Mouse (Mus musculus) embryo, embryonic 9.5 days (tissue): Measurements from ENCODE around the gene Dtx3.
A peak's percentile ranks its signal among the peaks of the same experiment; 100 is the strongest.

ENCODE experiments used
- DNase-seq: peaks from one replicate; pipeline ENCODE4 v3.0.0-alpha.2; 2017; ENCODE audit errors: extremely low spot score

Dtx3 gene

DNA sequence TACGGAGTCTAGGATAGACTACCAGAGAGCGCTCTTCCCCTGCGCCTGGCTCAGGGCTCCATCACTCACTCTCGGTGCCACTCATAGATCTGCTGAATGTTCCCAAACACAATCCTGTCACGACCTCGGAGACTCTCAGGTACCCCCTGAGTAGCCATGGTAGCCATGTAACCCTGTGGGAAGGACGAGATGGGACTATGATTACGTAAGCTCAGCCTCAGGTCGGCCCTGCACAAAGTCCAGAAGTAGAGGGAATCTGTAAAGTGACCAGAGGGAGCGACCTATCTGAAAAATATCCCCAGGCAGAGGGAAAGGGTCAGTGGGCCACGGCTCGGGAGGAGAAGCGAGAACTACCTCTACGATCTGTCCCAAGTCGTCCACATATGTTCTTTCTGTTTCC is 10.0 kb downstream of the Dtx3 start:
- DNase-seq, result no peak

DNA sequence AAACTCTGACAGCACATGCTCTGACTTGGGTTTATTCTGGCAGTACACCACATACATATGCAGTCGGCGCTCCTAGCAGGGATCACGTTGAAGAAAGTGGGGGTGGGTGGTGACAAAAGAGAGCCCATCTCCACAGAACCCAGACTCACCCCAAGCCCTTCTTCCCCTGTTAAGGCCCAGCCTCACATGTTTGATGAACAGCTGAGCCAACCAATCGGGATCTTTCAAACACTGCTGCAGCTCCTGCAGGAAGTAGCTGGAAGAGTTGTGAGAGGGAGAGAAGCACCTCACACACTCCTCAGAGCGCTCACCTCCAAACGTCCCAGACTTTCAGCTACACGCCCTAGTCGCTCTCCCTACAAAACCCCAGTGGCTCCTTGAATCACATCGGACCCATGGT is 10.4 kb downstream of the Dtx3 start:
- DNase-seq, result no peak

DNA sequence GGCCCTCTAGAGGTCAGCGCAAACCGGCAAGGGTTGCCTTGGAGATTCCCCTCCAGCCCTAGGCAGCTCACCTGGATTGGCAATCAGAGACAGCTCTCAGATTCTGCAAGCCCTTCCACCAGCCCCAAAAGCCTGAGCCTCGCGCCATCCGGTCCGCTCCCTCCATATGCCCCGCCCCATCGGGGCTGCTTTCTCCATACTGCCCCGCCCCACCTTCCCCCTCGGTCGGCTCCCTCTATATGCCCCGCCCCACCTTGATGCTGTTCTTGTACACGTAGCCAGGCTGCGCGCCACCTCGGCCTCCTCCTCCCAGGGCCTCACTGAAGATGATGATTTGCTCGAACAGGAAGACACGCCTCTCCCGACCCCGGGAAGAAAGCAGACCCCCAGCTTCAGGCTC is 11.8 kb downstream of the Dtx3 start:
- peak; percentile 45 for DNase-seq

DNA sequence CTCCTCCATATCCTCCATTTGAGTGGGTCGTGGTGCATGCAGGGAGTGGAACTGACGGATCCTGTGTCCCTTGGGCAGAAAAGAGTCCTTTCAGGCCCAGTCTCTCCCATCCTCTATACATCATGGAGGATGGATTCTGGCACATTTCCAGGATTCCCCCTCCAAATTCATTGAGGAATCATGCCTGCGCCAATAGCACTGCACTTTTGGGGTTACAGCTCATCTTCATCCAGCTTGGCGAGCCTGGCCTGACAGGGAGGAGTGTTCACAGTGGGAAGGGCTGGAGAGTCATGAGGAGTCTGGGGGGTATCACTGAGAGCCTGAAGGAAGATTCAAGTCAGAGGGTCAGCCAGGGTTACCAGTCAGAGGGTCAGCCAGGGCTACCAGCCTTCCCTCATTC is 12.9 kb downstream of the Dtx3 start:
- DNase-seq, result no peak

DNA sequence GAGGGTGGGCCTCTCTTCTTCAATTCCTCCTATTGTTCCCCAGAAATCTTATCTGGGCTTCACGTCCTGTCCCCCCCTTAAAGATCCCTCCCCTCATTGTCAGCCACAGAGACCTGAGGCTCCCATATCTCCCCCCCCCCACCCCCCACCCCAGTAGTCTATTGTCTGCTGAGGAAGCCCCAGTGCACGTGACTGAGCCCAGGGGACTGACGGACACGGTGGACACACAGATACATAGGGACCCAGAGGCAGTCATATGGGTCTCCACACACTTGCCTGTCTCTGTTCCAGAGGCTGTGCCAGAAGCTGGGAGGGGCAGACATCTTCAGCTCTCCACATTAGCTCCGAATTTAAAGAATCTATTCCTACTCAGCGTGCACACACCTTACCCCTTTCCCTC is 14.0 kb downstream of the Dtx3 start:
- no peak for DNase-seq

DNA sequence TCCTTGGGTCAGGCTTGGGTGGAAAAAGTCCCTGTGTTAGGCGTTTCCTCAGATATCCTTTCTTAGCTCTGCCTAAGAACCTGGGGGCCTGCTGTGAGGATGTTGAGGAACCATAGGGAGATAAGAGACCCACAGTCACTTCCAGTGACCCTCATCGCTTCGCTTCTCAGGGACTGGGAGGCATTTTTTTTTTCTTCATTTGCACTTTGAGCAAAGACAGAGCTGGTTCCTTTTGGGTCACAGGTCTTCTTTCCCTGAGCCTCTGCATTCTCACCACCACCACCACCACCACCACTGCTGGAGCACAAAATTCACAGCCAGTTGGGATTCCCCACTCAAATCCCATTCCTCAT is 14.9 kb downstream of the Dtx3 start:
- DNase-seq, result no peak

DNA sequence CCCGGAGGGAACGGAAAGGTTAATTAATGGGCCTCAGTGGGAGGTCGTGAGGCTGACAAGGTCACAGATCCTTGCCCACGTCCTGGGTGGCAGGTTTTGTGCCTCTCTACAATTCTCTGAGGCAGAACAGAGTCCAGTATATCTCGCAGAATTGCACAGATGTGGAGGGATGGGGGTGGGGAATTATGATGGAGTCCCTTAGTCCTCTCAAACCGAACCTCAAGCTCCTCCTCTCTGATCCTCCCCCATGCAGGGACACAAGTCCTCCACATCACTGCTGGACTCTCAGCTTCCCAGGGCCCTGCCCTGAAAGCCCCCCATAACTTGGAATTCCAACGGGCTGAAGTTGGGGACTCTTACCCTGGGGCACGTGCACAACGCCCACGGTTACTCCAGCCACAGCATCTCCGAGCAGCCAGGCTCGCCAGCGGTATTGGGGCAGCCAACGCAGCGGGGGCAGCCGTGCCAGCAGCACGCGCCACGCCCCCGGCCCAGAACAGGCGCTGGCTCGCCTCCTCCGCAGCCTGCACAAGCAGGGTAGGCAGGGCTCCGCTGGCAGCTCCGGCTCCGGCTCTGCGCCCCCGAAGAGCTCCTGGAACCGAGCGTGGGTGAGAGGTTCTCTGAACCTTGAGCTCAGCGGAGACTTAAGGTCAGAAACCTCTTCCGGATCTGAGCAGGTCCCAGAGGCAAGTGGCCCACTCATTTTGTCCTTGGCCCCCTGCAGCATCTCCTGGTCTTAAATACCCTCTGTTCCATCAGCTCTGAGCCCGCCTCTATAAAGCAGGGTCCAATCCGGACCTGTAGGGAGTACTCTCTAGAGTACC is 15.4 kb downstream of the Dtx3 start, which contains the start of gene Slc26a10:
Gene Slc26a10 (minus strand): TSS at position 775 of the 824 bp plus-strand sequence.
- DNase-seq, result no peak

DNA sequence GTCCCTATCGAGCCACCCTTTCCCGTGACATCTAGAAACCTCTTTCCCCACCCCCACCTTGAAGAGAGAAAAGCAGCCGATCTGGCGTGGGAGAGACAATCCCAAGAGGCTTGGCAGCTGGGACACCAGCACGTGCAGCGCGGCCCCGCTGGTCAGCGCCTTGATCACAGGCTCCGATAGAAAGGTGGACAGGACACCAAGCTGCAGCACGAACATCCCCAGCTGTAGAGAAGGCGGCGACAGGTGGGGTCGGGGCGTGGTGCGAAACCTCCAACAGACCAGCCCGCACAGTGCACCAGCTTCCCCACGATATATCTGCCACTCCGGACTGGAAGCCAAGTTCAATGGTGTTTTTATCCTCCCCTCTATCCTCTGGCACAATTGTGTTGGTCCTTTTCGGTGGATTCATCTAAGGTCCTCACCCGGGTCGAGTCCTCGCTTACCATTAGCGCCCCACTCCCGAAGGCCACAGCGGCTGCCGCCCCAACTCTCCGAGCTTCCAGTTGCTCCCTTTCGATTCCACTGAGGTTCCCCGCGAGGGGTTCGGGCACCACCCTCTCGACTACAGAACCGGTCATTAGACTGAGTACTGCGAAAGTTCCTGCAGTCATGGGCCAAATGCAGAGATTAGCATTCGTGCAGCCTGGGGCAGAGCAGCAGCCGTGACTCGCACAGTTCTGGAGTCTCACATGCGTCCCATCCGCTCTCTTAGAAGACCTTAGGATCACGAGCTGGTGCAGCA is 17.1 kb downstream of the Dtx3 start:
- no peak for DNase-seq

DNA sequence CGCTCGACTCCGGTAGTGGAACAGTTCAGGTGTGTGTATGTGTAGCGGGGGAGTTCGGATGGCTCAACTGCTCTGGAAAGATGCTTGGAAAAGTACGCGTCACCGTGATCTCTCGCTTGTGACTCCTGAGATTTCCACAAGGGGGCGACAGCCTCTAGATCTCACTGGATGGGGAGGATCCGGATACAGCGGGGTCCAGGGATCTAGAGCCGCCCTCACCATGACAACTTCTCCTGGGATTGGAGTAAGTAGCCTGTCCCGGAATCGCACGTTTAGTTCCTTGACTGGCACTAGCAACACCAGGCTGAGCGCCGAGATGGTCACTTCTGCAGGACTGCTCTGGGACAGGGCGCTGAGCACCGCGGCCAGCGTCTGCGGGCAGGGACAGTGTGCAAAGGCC is 17.8 kb downstream of the Dtx3 start:
- DNase-seq, result peak; percentile 87

DNA sequence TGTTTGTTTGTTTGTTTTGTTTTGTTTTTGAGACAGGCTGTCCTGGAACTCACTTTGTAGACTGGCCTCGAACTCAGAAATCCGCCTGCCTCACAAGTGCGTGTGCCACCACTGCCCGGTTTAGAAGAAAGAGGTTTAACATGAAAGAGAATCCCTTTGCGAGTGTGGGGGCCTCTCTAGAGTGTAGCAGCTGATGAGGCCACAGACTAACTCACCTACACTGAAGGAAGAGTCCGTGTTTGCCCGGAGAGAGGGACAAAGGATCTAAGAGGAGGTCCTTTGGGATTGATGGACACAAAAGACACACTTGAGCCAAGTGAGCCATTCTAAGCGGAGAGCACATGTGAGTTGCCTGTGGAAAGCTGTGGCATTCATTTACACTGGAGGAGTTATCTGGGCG is 18.3 kb downstream of the Dtx3 start:
- DNase-seq, result no peak

DNA sequence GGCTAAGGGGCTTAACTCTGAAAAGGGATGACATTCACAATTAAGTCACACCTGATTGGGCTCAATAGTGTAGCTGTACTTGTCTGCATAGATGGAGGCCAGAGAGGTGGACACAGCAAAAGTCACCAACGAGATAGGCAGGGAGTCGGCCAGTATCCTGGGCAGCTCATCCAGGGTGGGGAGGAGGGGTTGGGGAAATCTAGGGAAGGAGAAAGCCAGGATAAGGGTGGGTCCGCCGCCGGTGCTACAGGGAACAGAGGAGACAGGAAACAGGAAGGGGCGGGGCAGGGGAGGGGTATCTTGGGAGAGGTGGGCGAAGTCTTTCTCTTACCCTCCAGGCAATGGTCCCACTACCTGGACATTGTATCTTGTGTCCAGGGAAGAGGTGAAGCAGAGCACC is 18.8 kb downstream of the Dtx3 start:
- DNase-seq, result no peak

DNA sequence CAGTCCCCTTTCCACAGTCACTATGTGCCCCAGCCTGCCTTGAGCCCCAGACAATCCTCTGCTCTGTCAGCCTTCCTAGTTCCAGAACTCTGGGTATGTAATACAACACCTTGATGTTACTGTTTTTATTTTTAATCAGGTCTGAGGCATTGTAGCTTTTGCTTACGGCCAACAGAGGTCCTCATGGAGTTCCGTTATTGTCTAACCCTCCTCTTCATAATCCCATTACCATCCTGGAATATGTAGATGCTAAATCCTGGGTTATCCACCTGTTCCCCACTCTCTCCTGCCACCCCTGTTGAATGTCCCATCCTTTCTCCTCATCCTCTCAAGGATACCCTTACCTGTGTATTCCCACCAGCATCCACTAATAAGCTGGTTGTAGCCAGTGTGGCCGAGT is 19.3 kb downstream of the Dtx3 start:
- DNase-seq, result no peak

DNA sequence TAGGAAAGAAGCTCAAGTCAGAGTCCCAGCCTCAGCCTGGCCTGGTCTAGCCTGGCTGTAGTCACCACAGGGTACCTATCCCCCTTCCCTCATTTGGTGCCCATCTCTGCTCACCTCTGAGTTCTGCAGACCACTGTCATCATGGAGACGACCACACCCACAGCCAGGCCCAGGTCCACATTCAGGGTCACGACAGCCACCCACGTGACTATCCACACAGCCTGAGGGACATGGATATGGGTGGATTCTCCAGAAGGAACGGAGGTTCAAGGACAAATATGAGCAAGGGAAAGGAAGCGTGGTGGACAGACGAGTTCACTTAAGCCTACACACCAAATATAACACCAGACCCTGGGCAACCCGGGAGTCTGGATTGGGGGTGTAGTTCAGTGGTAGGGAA is 21.4 kb downstream of the Dtx3 start:
- DNase-seq, result no peak

DNA sequence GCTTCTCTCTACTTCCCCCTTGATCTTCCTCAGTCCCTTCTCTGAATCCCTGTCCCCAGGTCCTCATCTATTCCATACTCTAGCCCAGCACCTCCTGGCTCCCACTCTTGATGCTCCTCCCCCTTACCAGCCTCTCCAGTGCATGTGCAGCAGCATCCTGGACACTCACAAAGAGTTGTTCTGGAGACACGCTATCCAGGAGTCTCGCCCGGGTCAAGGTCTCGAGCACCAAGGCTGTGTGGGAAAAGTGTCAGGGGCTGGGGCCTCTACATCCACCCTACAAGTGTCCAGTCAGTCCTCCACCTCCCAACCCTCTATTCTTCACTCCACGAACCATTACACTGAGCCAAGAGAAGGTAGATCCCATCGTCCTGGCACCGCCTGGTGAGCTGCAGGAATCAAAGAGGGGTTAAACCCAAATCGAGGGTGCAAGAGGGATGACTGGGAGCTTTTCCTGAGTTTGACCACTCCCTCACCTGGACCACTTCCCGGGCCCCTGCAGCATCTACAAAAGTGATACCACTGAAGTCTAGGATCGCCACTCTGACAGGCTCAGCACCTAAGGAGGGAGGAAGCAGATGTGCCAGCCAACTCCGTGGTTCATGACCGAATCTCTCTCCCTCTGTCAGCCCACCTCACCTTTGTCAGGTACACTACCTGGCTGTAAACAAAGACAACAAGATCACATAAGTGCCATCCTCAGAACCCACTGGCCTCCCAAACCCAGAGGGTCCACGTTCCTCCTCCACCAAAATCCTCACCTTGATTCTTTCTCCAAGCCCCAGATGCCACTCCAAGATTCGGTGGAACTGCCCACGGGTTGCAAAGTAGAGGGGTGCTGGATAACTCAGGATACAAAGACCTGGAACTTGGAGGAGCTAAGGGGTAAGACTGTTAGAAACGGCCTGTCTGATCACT is 22.1 kb downstream of the Dtx3 start:
- DNase-seq, result no peak

DNA sequence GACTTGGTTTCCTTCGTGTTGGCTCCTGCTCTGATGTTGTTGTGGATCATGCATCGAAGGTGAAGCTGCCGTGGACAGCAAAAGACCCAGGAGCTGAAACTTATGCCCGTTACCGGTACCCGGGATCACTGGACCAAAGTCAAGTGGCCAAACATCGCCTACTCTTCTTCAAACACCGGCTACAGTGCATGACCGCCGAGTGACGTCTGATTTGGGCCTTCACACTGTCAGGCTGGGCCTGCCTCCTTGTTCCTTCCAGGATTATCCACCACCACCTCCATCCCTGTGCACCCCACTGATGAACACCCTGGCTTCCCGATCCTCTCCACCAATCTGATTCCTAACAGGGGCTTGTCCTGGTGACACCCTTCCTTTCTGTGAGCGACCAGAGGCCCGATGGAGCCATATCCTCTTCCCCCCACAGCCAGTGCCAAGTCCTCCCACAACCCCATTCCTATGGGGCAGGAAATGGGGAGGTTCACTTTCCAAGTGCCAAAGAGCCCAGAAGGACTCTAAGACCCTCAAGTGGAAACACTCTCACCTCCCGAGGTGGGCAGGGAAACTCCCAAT is 23.8 kb downstream of the Dtx3 start:
- DNase-seq, result no peak

DNA sequence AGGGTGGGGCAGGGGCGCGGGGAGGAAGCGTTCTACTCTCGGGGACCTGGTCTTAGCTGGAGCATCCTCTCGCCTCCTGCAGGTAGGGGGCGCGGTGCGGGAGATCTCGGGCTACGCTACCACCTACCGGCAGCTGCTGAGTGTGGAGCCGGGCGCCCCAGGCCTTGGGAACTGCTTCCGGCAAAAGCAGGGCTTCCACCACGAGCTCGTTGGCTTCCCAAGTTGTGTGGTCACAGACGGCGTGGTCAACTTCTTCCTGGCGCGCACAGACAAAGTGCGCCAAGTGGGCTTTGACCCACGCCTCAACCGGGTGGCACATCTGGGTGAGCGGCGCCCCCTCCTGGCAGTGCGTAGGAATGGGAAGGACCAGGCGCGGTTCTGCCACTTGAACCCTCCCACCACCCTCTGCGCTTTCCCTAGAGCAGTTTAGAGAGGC is 24.7 kb downstream of the Dtx3 start:
- DNase-seq, result peak; percentile 83

DNA sequence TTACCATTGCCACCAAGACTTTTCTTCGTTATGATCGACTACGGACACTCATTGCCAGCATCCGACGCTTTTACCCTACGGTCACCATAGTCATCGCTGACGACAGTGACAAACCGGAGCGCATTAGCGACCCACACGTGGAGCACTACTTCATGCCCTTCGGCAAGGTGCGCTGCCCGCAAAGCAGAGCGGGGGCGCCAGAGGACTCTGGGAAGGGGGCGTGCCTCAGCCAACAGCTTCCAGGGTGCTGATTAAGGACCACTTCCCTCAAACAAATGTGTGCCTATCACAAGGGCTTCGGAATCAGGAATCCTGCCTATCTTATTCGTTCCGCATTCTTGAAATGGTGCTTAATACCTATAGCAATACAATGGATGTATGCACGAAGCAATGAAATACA is 25.5 kb downstream of the Dtx3 start:
- peak; percentile 65 for DNase-seq

DNA sequence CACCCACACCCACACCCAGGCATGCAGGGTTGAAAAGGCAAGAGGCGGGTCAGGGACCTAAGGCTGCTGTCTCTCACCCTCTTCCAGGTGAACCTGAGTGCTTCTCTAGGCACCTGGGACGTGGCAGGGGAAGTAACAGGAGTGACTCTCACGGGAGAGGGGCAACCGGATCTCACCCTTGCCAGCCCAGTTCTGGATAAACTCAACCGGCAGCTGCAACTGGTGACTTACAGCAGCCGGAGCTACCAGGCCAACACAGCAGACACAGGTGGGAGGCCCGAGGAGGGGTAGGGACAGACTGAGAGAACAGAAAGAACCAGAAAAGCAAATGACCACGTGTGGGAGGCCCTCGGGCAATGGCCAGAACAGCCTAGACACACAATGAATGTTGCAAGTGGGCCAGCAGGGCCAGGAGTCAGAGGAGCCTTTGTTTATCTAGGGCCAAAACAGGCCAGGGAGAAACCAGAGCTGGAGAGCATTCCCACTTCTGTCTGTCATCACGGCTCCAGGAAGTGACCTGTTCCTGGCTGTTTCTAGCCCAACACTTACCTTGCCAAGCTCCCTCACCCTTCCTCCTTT is 27.8 kb downstream of the Dtx3 start:
- DNase-seq, result no peak

DNA sequence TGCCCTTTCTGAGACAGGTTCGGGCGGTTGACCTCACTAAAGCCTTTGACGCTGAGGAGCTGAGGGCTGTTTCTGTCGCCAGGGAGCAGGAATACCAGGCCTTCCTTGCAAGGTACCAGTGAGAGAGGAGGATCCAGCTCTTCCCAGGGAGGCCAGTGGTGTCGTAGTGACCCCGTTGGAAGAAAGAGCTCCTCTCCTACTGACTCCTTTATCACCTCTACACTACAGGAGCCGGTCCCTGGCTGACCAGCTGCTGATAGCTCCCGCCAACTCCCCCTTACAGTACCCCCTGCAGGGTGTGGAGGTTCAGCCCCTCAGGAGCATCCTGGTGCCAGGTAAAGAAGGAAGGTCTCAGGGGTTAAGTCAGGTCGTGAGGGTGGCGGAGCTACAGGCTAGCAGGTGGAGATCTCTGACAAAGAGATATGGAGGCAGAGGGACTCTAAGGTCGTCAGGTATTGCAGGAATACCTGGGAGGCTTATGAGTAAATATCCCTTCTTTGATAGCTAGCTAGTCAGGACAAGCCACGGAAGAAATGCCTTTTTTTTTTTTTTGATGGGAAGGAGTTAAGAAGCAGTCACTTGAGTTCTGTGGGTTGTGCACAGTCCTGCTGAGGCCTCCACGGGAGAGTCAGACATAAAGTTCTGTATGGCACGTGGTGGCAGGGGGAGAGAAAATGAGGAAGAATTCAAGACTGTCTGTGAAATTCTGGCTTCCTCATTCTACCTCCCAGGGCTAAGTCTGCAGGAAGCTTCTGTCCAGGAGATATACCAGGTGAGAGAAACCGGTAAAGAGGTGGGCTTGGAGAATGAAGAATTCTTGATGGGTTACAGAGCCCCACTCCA is 28.5 kb downstream of the Dtx3 start:
- DNase-seq, result no peak

DNA sequence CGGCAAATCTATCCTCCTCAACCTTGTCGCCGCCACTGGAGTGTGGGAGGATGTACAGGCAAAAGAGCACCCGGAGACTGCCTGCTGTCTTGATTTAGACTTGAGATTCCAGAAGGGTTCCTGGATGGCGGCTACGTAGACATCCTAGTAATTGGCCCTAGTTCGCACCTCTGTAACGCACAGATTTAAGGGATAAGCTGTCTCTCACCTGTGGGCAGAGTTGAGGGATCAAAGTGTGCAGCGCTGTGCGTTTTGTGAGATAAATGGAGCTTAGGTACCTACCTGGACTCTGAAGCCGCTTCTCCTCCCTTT is 29.2 kb downstream of the Dtx3 start:
- DNase-seq, result no peak
